ENCODE assay signal across 12 mouse cellular contexts in genomic region chr14:11536121-11536520, GRCm38 (mm10). TPM values are rescaled to one million over a fixed set of nuclear protein-coding genes. Genes with fewer than 3 reads are reported as not detected.
"Had no signal": no experiment of that assay in that cellular context is flagged by ENCODE, and none has a peak within 500 bp of the region (broad histone marks: within the 10 kb centered on the region; RNA-seq: fewer than 3 reads in every experiment).

No protein-coding gene starts in this region.

- DNase-seq: liver, postnatal 0 days; lung, adult 2 months; lung, postnatal 14 days; lung, postnatal 36 days; retina, postnatal 1 day; right cerebral cortex, postnatal 14 days; thymus, adult 18-20 months; thymus, postnatal 14 days; thymus, postnatal 36 days had no signal

RNA-seq across cellular contexts. Expression of gene Ptprg, which starts 17.2 kb away (rescaled TPM):
- total RNA-seq: megakaryocyte progenitor cell, adult 5-6 weeks; monocyte, adult 5-6 weeks; neutrophil, adult 5-6 weeks had no signal
